Mouse (Mus musculus) central nervous system, embryonic 14 days (tissue): ENCODE data around the gene Gm6904. TPM values are rescaled to one million over a fixed set of nuclear protein-coding genes. Genes with fewer than 3 reads are reported as not detected.

Experiments used
- polyA plus RNA-seq: library from polyadenylated mRNA; depleted of rRNA; stranded (reverse); fragments of >200 nt; gene quantifications from 2 replicates; pipeline ENCODE4 v1.2.3, GENCODE M21; 2012; rRNA removed

The Gm6904 gene
- not detected in 2 replicates for polyA plus RNA-seq

GRCm38 (mm10) chr14:59260056-59260455, at the start of gene Gm6904:
TSS of gene Gm6904 (minus strand) at chr14:59260216.

GRCm38 (mm10) chr14:59297391-59297790, 37.4 kb upstream of the Gm6904 start, which contains the start of gene Phf11a:
TSS of gene Phf11a (minus strand) at chr14:59297522.

GRCm38 (mm10) chr14:59200711-59201603, 59.1 kb downstream of the Gm6904 start, which contains the start of gene Rcbtb1:
TSS of gene Rcbtb1 (plus strand) at chr14:59201209.

Other genes starting within 250 kb of the Gm6904 start
- not detected in 2 replicates for gene 1700129C05Rik, start 117.3 kb downstream of the Gm6904 start, polyA plus RNA-seq
- gene Gm5142, start 81.5 kb downstream of the Gm6904 start, polyA plus RNA-seq, result not detected in 2 replicates
- 57.6 and 62.0 TPM in 2 replicates for gene Rcbtb1, start 59.0 kb downstream of the Gm6904 start, polyA plus RNA-seq
- gene Phf11a, start 37.3 kb upstream of the Gm6904 start, polyA plus RNA-seq, result 0.23 and 0.51 TPM in 2 replicates
- 0.70 and 1.7 TPM in 2 replicates for gene Phf11b, start 81.1 kb upstream of the Gm6904 start, polyA plus RNA-seq
- 0.98 and 1.1 TPM in 2 replicates for gene Phf11d, start 105.3 kb upstream of the Gm6904 start, polyA plus RNA-seq
- 1.1 TPM in 2 replicates for gene Phf11c, start 135.2 kb upstream of the Gm6904 start, polyA plus RNA-seq
- gene Setdb2, start 180.7 kb upstream of the Gm6904 start, polyA plus RNA-seq, result 7.0 and 7.5 TPM in 2 replicates
- gene Cab39l, start 180.8 kb upstream of the Gm6904 start, polyA plus RNA-seq, result 11.1 and 11.3 TPM in 2 replicates